In the genomic region with DNA sequence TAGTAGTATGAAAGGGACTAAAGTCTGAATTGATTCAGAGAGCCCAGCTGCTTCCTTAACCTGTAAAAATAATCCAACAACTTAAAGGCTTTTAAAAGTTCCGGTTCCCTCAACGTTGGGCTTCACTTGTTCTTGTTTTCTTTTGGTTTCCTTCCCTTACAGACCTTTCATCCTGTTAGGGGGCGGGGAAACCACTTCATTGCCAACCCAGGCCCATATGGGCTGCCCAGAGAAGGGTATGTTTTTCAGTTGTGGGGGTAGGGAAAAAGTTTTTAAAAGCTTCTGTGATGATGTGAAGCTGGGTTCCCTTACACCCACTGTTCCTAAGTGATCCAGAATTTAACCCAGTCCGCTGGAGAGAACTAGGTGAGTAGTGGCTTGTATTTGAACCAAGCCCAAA, we compare ENCODE assay signal across 8 mouse cellular contexts. TPM values are rescaled to one million over a fixed set of nuclear protein-coding genes. Genes with fewer than 3 reads are reported as not detected.
DNase-seq lines count a peak whose midpoint lies in the region; ATAC-seq and TF ChIP-seq lines count a peak whose summit lies in the region.

No protein-coding gene starts in this region.

- peaks cover 8% of the 10 kb centered on the region for H3K79me2 ChIP-seq in heart, adult 2 months (replicated peaks; ENCODE audit: control insufficient read depth, insufficient read depth, low read length)

- no peak for TF ChIP-seq EP300 in heart, adult 2 months (IDR thresholded peaks at IDR 0.05; ENCODE audit: insufficient read depth, low read depth, low read length)
- no peak for TF ChIP-seq EP300 in heart, postnatal 0 days (IDR thresholded peaks at IDR 0.05; ENCODE audit: low read depth)

- peak overlapping the region; percentile 98 for H3K27ac ChIP-seq in heart, adult 2 months
- peak overlapping the region; percentile 85 for H3K27ac ChIP-seq in heart, postnatal 0 days (ENCODE audit: low read depth)
- peak overlapping the region; percentile 84 for H3K27ac ChIP-seq in lung, embryonic 16.5 days (ENCODE audit: low read length)
- H3K27ac ChIP-seq in stomach, embryonic 16.5 days (ENCODE audit: low read length), result peak overlapping the region; percentile 82

- H3K9me3 ChIP-seq in heart, postnatal 0 days (replicated peaks; ENCODE audit: control insufficient read depth, low read length), result no peaks in the 10 kb centered on the region
- H3K9me3 ChIP-seq in lung, embryonic 16.5 days (ENCODE audit: control insufficient read depth, low read length), result no peaks in the 10 kb centered on the region
- no peaks in the 10 kb centered on the region for H3K9me3 ChIP-seq in stomach, embryonic 16.5 days (replicated peaks; ENCODE audit: control insufficient read depth, low read length)

- no peak for DNase-seq in heart, adult 2 months
- DNase-seq in heart, postnatal 25 days (ENCODE audit: low spot score), result no peak
- no peak for DNase-seq in heart, postnatal 0 days (ENCODE audit: low spot score)
- no peak for DNase-seq in right cerebral cortex, postnatal 36 days (ENCODE audit: low spot score in 2 of 2)
- no peak for DNase-seq in layer of hippocampus, adult 8-10 months (ENCODE audit: low spot score in 2 of 2)

- no peak for TF ChIP-seq POLR2A in heart, adult 2 months (IDR thresholded peaks at IDR 0.05; ENCODE audit: insufficient read depth, low read depth, low read length)

- 9% methylated on average over 4 of the region's 4 CpGs for WGBS in heart, adult 2 months
- WGBS in heart, postnatal 0 days, result 16% methylated on average over 4 of the region's 4 CpGs
- WGBS in lung, embryonic 16.5 days, result 6% methylated on average over 4 of the region's 4 CpGs
- WGBS in stomach, embryonic 16.5 days, result 10% methylated on average over 4 of the region's 4 CpGs

- intact Hi-C loops in heart, adult 2 months (cut with DNase I), result loop anchor here (2.0 to 5.0 kb wide), 2 partner anchors 47 to 116 kb away; partner anchors contain the start of gene Rab1a
- intact Hi-C loops in heart, postnatal 25 days (cut with DNase I), result loop anchor here (2.0 to 5.0 kb wide), 3 partner anchors 47 to 426 kb away; partner anchors contain the start of gene Rab1a

- peak overlapping the region; percentile 99 for H3K4me3 ChIP-seq in heart, adult 2 months
- H3K4me3 ChIP-seq in heart, postnatal 0 days (ENCODE audit: low read depth, low read length), result peak overlapping the region; percentile 77
- peak overlapping the region; percentile 91 for H3K4me3 ChIP-seq in lung, embryonic 16.5 days (ENCODE audit: low read length)
- peak overlapping the region; percentile 87 for H3K4me3 ChIP-seq in stomach, embryonic 16.5 days (replicated peaks; ENCODE audit: low read length)

- H3K4me2 ChIP-seq in heart, postnatal 0 days (ENCODE audit: low read depth, low read length), result peak overlapping the region; percentile 93
- H3K4me2 ChIP-seq in lung, embryonic 16.5 days (ENCODE audit: low read depth, low read length), result peak overlapping the region; percentile 77
- H3K4me2 ChIP-seq in stomach, embryonic 16.5 days (ENCODE audit: low read depth, low read length), result peak overlapping the region; percentile 70

- H3K36me3 ChIP-seq in heart, adult 2 months (ENCODE audit: control insufficient read depth, insufficient read depth, low read length), result peaks cover 4% of the 10 kb centered on the region
- H3K36me3 ChIP-seq in heart, postnatal 0 days (replicated peaks; ENCODE audit: control insufficient read depth, insufficient read depth, low read length), result peaks cover 16% of the 10 kb centered on the region
- peaks cover 3% of the 10 kb centered on the region; the same call in 1 of the 2 replicates for H3K36me3 ChIP-seq in lung, embryonic 16.5 days (ENCODE audit: control insufficient read depth, insufficient read depth, low read length)
- no peaks in the 10 kb centered on the region; the same call in 1 of the 2 replicates for H3K36me3 ChIP-seq in stomach, embryonic 16.5 days (ENCODE audit: control insufficient read depth, insufficient read depth, low read length)

- H3K4me1 ChIP-seq in heart, adult 2 months (ENCODE audit: control insufficient read depth, insufficient read depth, low read length), result peaks cover 20% of the 10 kb centered on the region
- H3K4me1 ChIP-seq in heart, postnatal 0 days (ENCODE audit: control insufficient read depth, insufficient read depth), result peaks cover 37% of the 10 kb centered on the region
- peaks cover 25% of the 10 kb centered on the region for H3K4me1 ChIP-seq in lung, embryonic 16.5 days (replicated peaks; ENCODE audit: control insufficient read depth, insufficient read depth, low read length)
- peaks cover 22% of the 10 kb centered on the region for H3K4me1 ChIP-seq in stomach, embryonic 16.5 days (ENCODE audit: control insufficient read depth, insufficient read depth, low read length)

- ATAC-seq in activated CD4-positive, CD25-positive, alpha-beta regulatory T cell, adult 4 months, result peak; percentile 34
- ATAC-seq in heart, postnatal 0 days (ENCODE audit: insufficient read depth, low read depth), result no peak
- no peak for ATAC-seq in lung, embryonic 16.5 days (ENCODE audit: low read depth)
- no peak for ATAC-seq in stomach, embryonic 16.5 days (ENCODE audit: insufficient read depth, low FRiP score)

- TF ChIP-seq CTCF in heart, adult 2 months (IDR thresholded peaks at IDR 0.05), result no peak
- no peak for TF ChIP-seq CTCF in heart, postnatal 0 days (IDR thresholded peaks at IDR 0.05; ENCODE audit: low read depth)

- H3K9ac ChIP-seq in heart, adult 2 months (ENCODE audit: low read depth, low read length), result 0 out of 2 replicates have a peak overlapping the region, but pooled peaks have one; percentile 41
- peak overlapping the region; percentile 82 for H3K9ac ChIP-seq in heart, postnatal 0 days (replicated peaks; ENCODE audit: low read depth, low read length)
- H3K9ac ChIP-seq in lung, embryonic 16.5 days (ENCODE audit: low read length), result peak overlapping the region; percentile 95
- H3K9ac ChIP-seq in stomach, embryonic 16.5 days (ENCODE audit: low read length), result peak overlapping the region; percentile 97

- H3K27me3 ChIP-seq in heart, adult 2 months (ENCODE audit: control insufficient read depth, insufficient read depth, low read length), result no peaks in the 10 kb centered on the region
- no peaks in the 10 kb centered on the region for H3K27me3 ChIP-seq in heart, postnatal 0 days (ENCODE audit: control insufficient read depth, insufficient read depth, low read length)
- no peaks in the 10 kb centered on the region for H3K27me3 ChIP-seq in lung, embryonic 16.5 days (ENCODE audit: control insufficient read depth, insufficient read depth, low read depth, low read length)
- no peaks in the 10 kb centered on the region for H3K27me3 ChIP-seq in stomach, embryonic 16.5 days (ENCODE audit: control insufficient read depth, insufficient read depth, low read length)

RNA-seq across cellular contexts. Expression of gene Cep68, which starts 1.0 kb away (rescaled TPM):
- 10 to 100 TPM; 43.1 to 49.3 TPM for total RNA-seq in heart, adult 2 months (2021)
- polyA plus RNA-seq in heart, adult 2 months (2012; rRNA removed), result 20.1 and 33.4 TPM in 2 replicates
- 10 to 100 TPM; 44.9 to 52.1 TPM for total RNA-seq in heart, postnatal 25 days (2021)
- 10 to 100 TPM in 1 of 2 experiments, 1 to 10 TPM in 1; 9.4 to 11.2 TPM for polyA plus RNA-seq in activated CD4-positive, CD25-positive, alpha-beta regulatory T cell, adult 4 months (2017; shearing (Covaris generic))
- total RNA-seq in heart, postnatal 0 days (2014; rRNA removed; ENCODE audit: low replicate concordance), result 53.8 and 56.2 TPM in 2 replicates
- 20.3 and 21.0 TPM in 2 replicates for polyA plus RNA-seq in heart, postnatal 0 days (2015; fragmentation: Nextera tagmentation; extraction: Ambion mirVana)
- polyA plus RNA-seq in lung, embryonic 16.5 days (2015; fragmentation: Nextera tagmentation; extraction: Ambion mirVana), result 36.8 and 37.0 TPM in 2 replicates
- 24.7 and 25.6 TPM in 2 replicates for polyA plus RNA-seq in stomach, embryonic 16.5 days (2015; fragmentation: Nextera tagmentation; extraction: Ambion mirVana)
- 10 to 100 TPM; 33.4 to 37.1 (median 34.7) TPM for total RNA-seq in layer of hippocampus, adult 8-10 months (2022)

RNA-seq across cellular contexts. Expression of gene Rab1a, which starts 47.0 kb away (rescaled TPM):
- total RNA-seq in heart, adult 2 months (2021), result 100 to 1,000 TPM; 119 to 131 TPM
- 52.8 and 93.3 TPM in 2 replicates for polyA plus RNA-seq in heart, adult 2 months (2012; rRNA removed)
- total RNA-seq in heart, postnatal 25 days (2021), result 100 to 1,000 TPM; 118 to 135 TPM
- polyA plus RNA-seq in activated CD4-positive, CD25-positive, alpha-beta regulatory T cell, adult 4 months (2017; shearing (Covaris generic)), result 100 to 1,000 TPM in 1 of 2 experiments, 10 to 100 TPM in 1; 98.6 to 135 TPM
- 55.8 and 73.9 TPM in 2 replicates for total RNA-seq in heart, postnatal 0 days (2014; rRNA removed; ENCODE audit: low replicate concordance)
- polyA plus RNA-seq in heart, postnatal 0 days (2015; fragmentation: Nextera tagmentation; extraction: Ambion mirVana), result 219 and 226 TPM in 2 replicates
- polyA plus RNA-seq in lung, embryonic 16.5 days (2015; fragmentation: Nextera tagmentation; extraction: Ambion mirVana), result 261 and 264 TPM in 2 replicates
- 300 and 317 TPM in 2 replicates for polyA plus RNA-seq in stomach, embryonic 16.5 days (2015; fragmentation: Nextera tagmentation; extraction: Ambion mirVana)
- total RNA-seq in layer of hippocampus, adult 8-10 months (2022), result 100 to 1,000 TPM; 150 to 170 (median 163) TPM

Comparison
In these comparisons a context has a peak if more than half of its experiments do, and no peak if none do; other contexts are left out.
1. H3K9ac ChIP-seq: peak in every context shown above with its lines; median percentile 97 in stomach, embryonic 16.5 days; 95 in lung, embryonic 16.5 days; 82 in heart, postnatal 0 days; 41 in heart, adult 2 months.